Mouse (Mus musculus) MEL (cell line): ENCODE results near the gene Rnf157. TPM values are rescaled to one million over a fixed set of nuclear protein-coding genes. Genes with fewer than 3 reads are reported as not detected.

Source experiments
- DNase-seq: peaks from one replicate; pipeline ENCODE4 v3.0.0; 2011; ENCODE audit warnings: low read depth, low spot score
- H3K27ac ChIP-seq: 2 replicates; pipeline ENCODE4 v1.5.1; 2012; ENCODE audit warnings: low read depth, mild to moderate bottlenecking, control low read depth, low read length, moderate library complexity; ENCODE audit not compliant: control insufficient read depth
- H3K27me3 ChIP-seq, 2 experiments: fragments of 150-350 bp in 1 of 2; sonication (generic) in 1 of 2; 2 replicates each; pipeline ENCODE4 v1.6.1; 2012; ENCODE audit warnings: low read length in 2 of 2, mild to moderate bottlenecking in 2 of 2, improper control_type of control experiment in 1 of 2, moderate library complexity in 1 of 2; ENCODE audit not compliant: insufficient read depth in 2 of 2, control insufficient read depth in 1 of 2
- H3K36me3 ChIP-seq, 2 experiments: 2 replicates each; pipeline ENCODE4 v1.6.1; 2012 to 2014; ENCODE audit warnings: low read length in 2 of 2, improper control_type of control experiment in 1 of 2, inconsistent platforms in 1 of 2, mild to moderate bottlenecking in 1 of 2; ENCODE audit not compliant: insufficient read depth in 2 of 2, control insufficient read depth in 1 of 2
- H3K4me1 ChIP-seq, 2 experiments: fragments of 150-350 bp in 1 of 2; sonication (generic) in 1 of 2; 2 replicates each; pipeline ENCODE4 v1.6.1; 2012; ENCODE audit warnings: low read length in 2 of 2, improper control_type of control experiment in 1 of 2, mild to moderate bottlenecking in 1 of 2; ENCODE audit not compliant: insufficient read depth in 2 of 2, control insufficient read depth in 1 of 2
- H3K4me3 ChIP-seq, 2 experiments: fragments of 150-350 bp in 1 of 2; sonication (generic) in 1 of 2; 2 replicates each; pipeline ENCODE4 v1.5.1; 2012; ENCODE audit warnings: low read depth in 2 of 2, low read length in 2 of 2, mild to moderate bottlenecking in 2 of 2, moderate library complexity in 2 of 2, control low read depth in 1 of 2, improper control_type of control experiment in 1 of 2; ENCODE audit not compliant: control insufficient read depth in 1 of 2, insufficient read depth in 1 of 2
- H3K79me2 ChIP-seq: 2 replicates; pipeline ENCODE4 v1.6.1; 2012; ENCODE audit warnings: mild to moderate bottlenecking, low read length, moderate library complexity; ENCODE audit not compliant: control insufficient read depth, poor library complexity, insufficient read depth
- H3K9ac ChIP-seq: 2 replicates; pipeline ENCODE4 v1.6.1; 2012; ENCODE audit warnings: low read depth, mild to moderate bottlenecking, control low read depth, low read length, moderate library complexity; ENCODE audit not compliant: control insufficient read depth, poor library complexity, severe bottlenecking
- H3K9me3 ChIP-seq: fragments of 150-350 bp; sonication (generic); replicated peaks from 2 replicates; pipeline ENCODE4 v1.6.1; 2012; ENCODE audit warnings: mild to moderate bottlenecking, low read length, improper control_type of control experiment, moderate library complexity; ENCODE audit not compliant: insufficient read depth
- BHLHE40 ChIP-seq: IDR thresholded peaks from 2 replicates; pipeline ENCODE4 v1.6.1; 2012; ENCODE audit warnings: low read depth, mild to moderate bottlenecking, inconsistent platforms, low read length, improper control_type of control experiment, borderline replicate concordance
- CHD1 ChIP-seq: IDR thresholded peaks from 2 replicates; pipeline ENCODE4 v1.6.1; 2012; ENCODE audit warnings: low read depth, mild to moderate bottlenecking, inconsistent platforms, low read length, improper control_type of control experiment
- CHD2 ChIP-seq: IDR thresholded peaks from 2 replicates; pipeline ENCODE4 v1.6.1; 2011; ENCODE audit warnings: low read length, improper control_type of control experiment
- CTCF ChIP-seq, 3 experiments: IDR thresholded peaks in 2 of 3; conservative IDR thresholded peaks in 1 of 3; 2 replicates each; pipeline ENCODE4 v1.5.1; 2011 to 2012; ENCODE audit warnings: low read length in 3 of 3, low read depth in 2 of 3, mild to moderate bottlenecking in 2 of 3, improper control_type of control experiment in 1 of 3, inconsistent platforms in 1 of 3, mixed read lengths in 1 of 3, moderate library complexity in 1 of 3; ENCODE audit not compliant: control insufficient read depth in 1 of 3, insufficient read depth in 1 of 3, poor library complexity in 1 of 3, severe bottlenecking in 1 of 3
- E2F4 ChIP-seq: IDR thresholded peaks from 2 replicates; pipeline ENCODE4 v1.6.1; 2011; ENCODE audit warnings: low read depth, low read length, improper control_type of control experiment, borderline replicate concordance
- ELF1 ChIP-seq: IDR thresholded peaks from 2 replicates; pipeline ENCODE4 v1.6.1; 2014; ENCODE audit warnings: low read depth, mild to moderate bottlenecking, inconsistent platforms, low read length, improper control_type of control experiment, moderate library complexity
- EP300 ChIP-seq, 2 experiments: IDR thresholded peaks; 2 replicates each; pipeline ENCODE4 v1.6.1; 2011; ENCODE audit warnings: improper control_type of control experiment in 2 of 2, low read length in 2 of 2, low read depth in 1 of 2, mild to moderate bottlenecking in 1 of 2
- ETS1 ChIP-seq: IDR thresholded peaks from 2 replicates; pipeline ENCODE4 v1.6.1; 2012; ENCODE audit warnings: low read depth, mild to moderate bottlenecking, inconsistent platforms, low read length, improper control_type of control experiment, moderate library complexity
- GABPA ChIP-seq: IDR thresholded peaks from 2 replicates; pipeline ENCODE4 v1.6.1; 2012; ENCODE audit warnings: low read depth, mild to moderate bottlenecking, inconsistent platforms, low read length, improper control_type of control experiment, moderate library complexity
- GATA1 ChIP-seq: IDR thresholded peaks from 2 replicates; pipeline ENCODE4 v1.6.1; 2011; ENCODE audit warnings: low read depth, low read length, improper control_type of control experiment
- HCFC1 ChIP-seq: IDR thresholded peaks from 2 replicates; pipeline ENCODE4 v1.6.1; 2012; ENCODE audit warnings: low read depth, mild to moderate bottlenecking, inconsistent platforms, low read length, improper control_type of control experiment, moderate library complexity
- KAT2A ChIP-seq: conservative IDR thresholded peaks from 2 replicates; pipeline ENCODE4 v1.6.1; 2012; ENCODE audit warnings: low read depth, low read length, improper control_type of control experiment, inconsistent platforms
- MAX ChIP-seq: IDR thresholded peaks from 2 replicates; pipeline ENCODE4 v1.6.1; 2011; ENCODE audit warnings: low read length, improper control_type of control experiment
- MAZ ChIP-seq: IDR thresholded peaks from 2 replicates; pipeline ENCODE4 v1.6.1; 2012; ENCODE audit warnings: low read depth, mild to moderate bottlenecking, inconsistent platforms, low read length, improper control_type of control experiment
- MEF2A ChIP-seq: IDR thresholded peaks from 2 replicates; pipeline ENCODE4 v1.6.1; 2014; ENCODE audit warnings: low read depth, mild to moderate bottlenecking, inconsistent platforms, low read length, improper control_type of control experiment; ENCODE audit not compliant: poor library complexity, insufficient replicate concordance, severe bottlenecking; ENCODE audit errors: extremely low read depth
- MXI1 ChIP-seq: IDR thresholded peaks from 2 replicates; pipeline ENCODE4 v1.6.1; 2011; ENCODE audit warnings: mild to moderate bottlenecking, low read depth, low read length, improper control_type of control experiment
- MYB ChIP-seq: IDR thresholded peaks from 2 replicates; pipeline ENCODE4 v1.6.1; 2011; ENCODE audit warnings: mild to moderate bottlenecking, low read depth, low read length, improper control_type of control experiment
- MYC ChIP-seq: IDR thresholded peaks from 2 replicates; pipeline ENCODE4 v1.6.1; 2011; ENCODE audit warnings: low read depth, mild to moderate bottlenecking, low read length, improper control_type of control experiment, moderate library complexity
- NELFE ChIP-seq: IDR thresholded peaks from 2 replicates; pipeline ENCODE4 v1.6.1; 2011; ENCODE audit warnings: low read depth, low read length, improper control_type of control experiment
- NRF1 ChIP-seq: IDR thresholded peaks from 2 replicates; pipeline ENCODE4 v1.6.1; 2014; ENCODE audit warnings: low read depth, mild to moderate bottlenecking, inconsistent platforms, low read length, improper control_type of control experiment, moderate library complexity; ENCODE audit not compliant: poor library complexity, insufficient read depth, severe bottlenecking
- POLR2A ChIP-seq, 2 experiments: IDR thresholded peaks; 2 replicates each; pipeline ENCODE4 v1.6.1; 2011 to 2012; ENCODE audit warnings: low read length in 2 of 2, mild to moderate bottlenecking in 2 of 2, control low read depth in 1 of 2, improper control_type of control experiment in 1 of 2, low read depth in 1 of 2, moderate library complexity in 1 of 2; ENCODE audit not compliant: control insufficient read depth in 1 of 2, insufficient read depth in 1 of 2, poor library complexity in 1 of 2
- POLR2AphosphoS2 ChIP-seq: IDR thresholded peaks from 2 replicates; pipeline ENCODE4 v1.6.1; 2011; ENCODE audit warnings: low read length, improper control_type of control experiment
- POLR2AphosphoS5 ChIP-seq: IDR thresholded peaks from 2 replicates; pipeline ENCODE4 v1.6.1; 2012; ENCODE audit warnings: low read depth, borderline replicate concordance, mild to moderate bottlenecking, inconsistent platforms, low read length, moderate library complexity, mixed read lengths
- RAD21 ChIP-seq: IDR thresholded peaks from 2 replicates; pipeline ENCODE4 v1.6.1; 2011; ENCODE audit warnings: mild to moderate bottlenecking, low read depth, low read length, improper control_type of control experiment
- RCOR1 ChIP-seq: IDR thresholded peaks from 2 replicates; pipeline ENCODE4 v1.6.1; 2012; ENCODE audit warnings: low read depth, mild to moderate bottlenecking, inconsistent platforms, low read length, improper control_type of control experiment
- SIN3A ChIP-seq: IDR thresholded peaks from 2 replicates; pipeline ENCODE4 v1.6.1; 2012; ENCODE audit warnings: low read length, improper control_type of control experiment, inconsistent platforms
- SMC3 ChIP-seq: IDR thresholded peaks from 2 replicates; pipeline ENCODE4 v1.6.1; 2011; ENCODE audit warnings: low read depth, low read length, improper control_type of control experiment
- TAL1 ChIP-seq: IDR thresholded peaks from 2 replicates; pipeline ENCODE4 v1.6.1; 2012; ENCODE audit warnings: mild to moderate bottlenecking, inconsistent platforms, low read length, moderate library complexity, mixed read lengths
- TBP ChIP-seq: IDR thresholded peaks from 2 replicates; pipeline ENCODE4 v1.8.0; 2011; ENCODE audit warnings: low read depth, low read length, improper control_type of control experiment
- TCF12 ChIP-seq: IDR thresholded peaks from 2 replicates; pipeline ENCODE4 v1.6.1; 2014; ENCODE audit warnings: low read depth, mild to moderate bottlenecking, inconsistent platforms, low read length, improper control_type of control experiment, moderate library complexity
- UBTF ChIP-seq: IDR thresholded peaks from 2 replicates; pipeline ENCODE4 v1.6.1; 2012; ENCODE audit warnings: low read depth, mild to moderate bottlenecking, inconsistent platforms, low read length, improper control_type of control experiment, moderate library complexity, borderline replicate concordance; ENCODE audit not compliant: insufficient read depth
- USF1 ChIP-seq: IDR thresholded peaks from 2 replicates; pipeline ENCODE4 v1.6.1; 2014; ENCODE audit warnings: low read depth, mild to moderate bottlenecking, inconsistent platforms, low read length, improper control_type of control experiment, moderate library complexity
- USF2 ChIP-seq, 2 experiments: IDR thresholded peaks; 2 replicates each; pipeline ENCODE4 v1.6.1; 2011 to 2012; ENCODE audit warnings: improper control_type of control experiment in 2 of 2, low read length in 2 of 2, borderline replicate concordance in 1 of 2, inconsistent platforms in 1 of 2, low read depth in 1 of 2, mild to moderate bottlenecking in 1 of 2; ENCODE audit not compliant: insufficient read depth in 1 of 2
- ZC3H11A ChIP-seq: IDR thresholded peaks from 2 replicates; pipeline ENCODE4 v1.6.1; 2012; ENCODE audit warnings: low read depth, mild to moderate bottlenecking, inconsistent platforms, low read length, improper control_type of control experiment
- ZKSCAN1 ChIP-seq: IDR thresholded peaks from 2 replicates; pipeline ENCODE4 v1.6.1; 2012; ENCODE audit warnings: low read depth, mild to moderate bottlenecking, inconsistent platforms, low read length, improper control_type of control experiment, moderate library complexity
- ZNF384 ChIP-seq: IDR thresholded peaks from 2 replicates; pipeline ENCODE4 v1.6.1; 2012; ENCODE audit warnings: low read depth, mild to moderate bottlenecking, inconsistent platforms, low read length, improper control_type of control experiment
- polyA plus RNA-seq, 2 experiments: library from polyadenylated mRNA; stranded (reverse) in 1 of 2; unstranded in 1 of 2; fragments of >175 nt in 1 of 2; fragments of >200 nt in 1 of 2; gene quantifications; 2 replicates each; pipeline versions ENCODE4 v1.2.1 to v1.2.4; 2012; ENCODE audit warnings: low replicate concordance in 2 of 2, low read depth in 1 of 2; ENCODE audit not compliant: insufficient read length in 2 of 2, insufficient read depth in 1 of 2, missing spikeins in 1 of 2
- total RNA-seq: library from RNA; depleted of rRNA; stranded (reverse); fragments of 300-350 nt; gene quantifications from 2 replicates; pipeline ENCODE4 v1.2.3, GENCODE M21; 2012

The Rnf157 gene
- total and polyA plus RNA-seq, 3 experiments = 7.5 to 10.9 TPM; not detected in 1

DNA sequence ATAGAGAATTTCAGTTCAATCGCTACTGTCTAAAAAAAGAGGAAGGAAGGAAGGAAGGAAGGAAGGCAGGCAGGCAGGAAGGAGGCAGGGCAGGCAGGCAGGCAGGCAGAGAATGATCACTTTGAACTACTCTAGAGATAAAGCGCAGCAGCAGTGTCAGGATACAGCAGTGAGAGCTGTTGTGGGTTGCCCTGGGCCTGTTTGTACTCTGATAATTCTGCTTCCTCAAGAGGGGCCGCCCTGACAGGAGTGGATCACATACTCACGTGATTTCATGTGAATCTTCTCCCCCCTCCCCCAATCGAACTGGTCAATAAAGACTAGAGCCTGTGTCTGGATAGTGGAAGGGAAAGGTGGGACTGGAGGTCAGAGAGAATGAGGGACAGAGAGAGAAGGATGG lies 43.2 kb downstream of the Rnf157 start:
- Histone ChIP-seq H3K9ac (no peak overlapping the region), H3K27me3 (no peaks in the 10 kb centered on the region), H3K36me3 (peaks cover 0 to 14% of the 10 kb centered on the region in 2 experiments; a peak in 2 of 4 replicates), H3K9me3 (no peaks in the 10 kb centered on the region), H3K27ac (peak overlapping the region; percentile 72), H3K4me1 (peaks cover 16 to 22% of the 10 kb centered on the region in 2 experiments), H3K79me2 (no peaks in the 10 kb centered on the region), H3K4me3 (peak overlapping the region in 1 of 2 experiments; percentile 0; a peak in 1 of 4 replicates)
- DNase-seq = peak; percentile 94
- TF ChIP-seq CHD2 (peak; percentile 61), ETS1 (peak; percentile 87), TBP (no peak), RAD21 (no peak), MXI1 (peak; percentile 72; the same call in 1 of the 2 replicates), MYC (no peak; the same call in none of the 2 replicates), ZKSCAN1 (0 out of 2 replicates have a peak, but pooled peaks have one; percentile 61), ZC3H11A (no peak), MAX (no peak), USF2 (IDR thresholded peaks at IDR 0.05; ENCODE audit: borderline replicate concordance in 1 of 2, insufficient read depth in 1 of 2, low read depth in 1 of 2, low read length in 2 of 2) (peak in 1 of 2 experiments; percentile 53; a peak in 1 of 4 replicates), KAT2A (no peak), MAZ (peak; percentile 65; the same call in 1 of the 2 replicates), ELF1 (peak; percentile 45; the same call in 1 of the 2 replicates), RCOR1 (peak; percentile 90), TAL1 (peak; percentile 95), GATA1 (peak; percentile 90), NELFE (peak; percentile 3; the same call in 1 of the 2 replicates), POLR2A (IDR thresholded peaks at IDR 0.05; ENCODE audit: control insufficient read depth in 1 of 2, insufficient read depth in 1 of 2, low read depth in 1 of 2, low read length in 2 of 2, poor library complexity in 1 of 2) (peak in 1 of 2 experiments; percentile 27; a peak in 1 of 4 replicates), SIN3A (peak; percentile 80; the same call in 1 of the 2 replicates), E2F4 (no peak), NRF1 (no peak), EP300 (IDR thresholded peaks at IDR 0.05; ENCODE audit: low read depth in 1 of 2, low read length in 2 of 2) (peak; percentile 94), GABPA (no peak), BHLHE40 (peak; percentile 97), HCFC1 (peak; percentile 54; the same call in 1 of the 2 replicates), MYB (no peak; the same call in 1 of the 2 replicates), POLR2AphosphoS2 (no peak), USF1 (peak; percentile 92), CHD1 (no peak), ZNF384 (peak; percentile 51; the same call in 1 of the 2 replicates), SMC3 (no peak), TCF12 (peak; percentile 93), MEF2A (no peak), CTCF (IDR thresholded peaks at IDR 0.05 in 2 of 3, conservative IDR thresholded peaks at IDR 0.05 in 1 of 3; ENCODE audit: control insufficient read depth in 1 of 3, insufficient read depth in 1 of 3, low read depth in 2 of 3, low read length in 3 of 3, poor library complexity in 1 of 3, severe bottlenecking in 1 of 3) (0 out of 6 replicates have a peak, but pooled peaks of 1 of the 3 experiments have one; percentile 4), UBTF (no peak), POLR2AphosphoS5 (no peak)
